Mouse (Mus musculus) ovary, postnatal 36 days (tissue): ENCODE results near the gene Eef1akmt3.

ENCODE experiments used
- DNase-seq: peaks from one replicate; pipeline ENCODE4 v3.0.0; 2022; ENCODE audit warnings: low spot score, mixed read lengths

The Eef1akmt3 gene

GRCm38 (mm10) chr10:126997340-126998113 is 43.8 kb downstream of the Eef1akmt3 start:
- no peak for DNase-seq

- DNase-seq = no peak
Measured at GRCm38 (mm10) chr10:126993621-126994020, 47.7 kb downstream of the Eef1akmt3 start.

- no peak for DNase-seq
Measured at GRCm38 (mm10) chr10:126991676-126992075, 49.6 kb downstream of the Eef1akmt3 start.

- DNase-seq = peak; percentile 84
Measured at GRCm38 (mm10) chr10:126990313-126991056, 50.8 kb downstream of the Eef1akmt3 start.

- no peak for DNase-seq
Measured at GRCm38 (mm10) chr10:126988513-126989165, 52.7 kb downstream of the Eef1akmt3 start.

GRCm38 (mm10) chr10:126987183-126988118 is 53.9 kb downstream of the Eef1akmt3 start:
- DNase-seq = no peak

GRCm38 (mm10) chr10:126986541-126986961 is 54.8 kb downstream of the Eef1akmt3 start:
- peak; percentile 77 for DNase-seq

GRCm38 (mm10) chr10:126985579-126985978 is 55.7 kb downstream of the Eef1akmt3 start:
- DNase-seq = no peak

- no peak for DNase-seq
Measured at GRCm38 (mm10) chr10:126985127-126985526, 56.2 kb downstream of the Eef1akmt3 start.

- no peak for DNase-seq
Measured at GRCm38 (mm10) chr10:126984189-126985004, 56.9 kb downstream of the Eef1akmt3 start.

GRCm38 (mm10) chr10:126983193-126983725 is 58.1 kb downstream of the Eef1akmt3 start:
- no peak for DNase-seq

- DNase-seq = no peak
Measured at GRCm38 (mm10) chr10:126981746-126982145, 59.6 kb downstream of the Eef1akmt3 start.
